Mouse (Mus musculus): ENCODE data around the gene Pnmal1. TPM values are rescaled to one million over a fixed set of nuclear protein-coding genes. Genes with fewer than 3 reads are reported as not detected.

Pnmal1 gene
- polyA plus RNA-seq, 1 experiment from 2014 or later: 3.7 TPM

GRCm38 (mm10) chr7:16982859-16983568 lies 23.5 kb downstream of the Pnmal1 start, which contains the start of gene Gm42372:
TSS of gene Gm42372 (plus strand) at chr7:16983086.
- H3K36me3 ChIP-seq (ENCODE audit: control insufficient read depth, insufficient read depth, low read length): no peaks in the 10 kb centered on the region
- no peaks in the 10 kb centered on the region for H3K9me3 ChIP-seq (ENCODE audit: control insufficient read depth, low read length)
- 28% methylated on average over 26 of the region's 26 CpGs for WGBS
- no peak within 1 kb of the TSS for H3K9ac ChIP-seq (ENCODE audit: low read length)
- DNase-seq (ENCODE audit: low spot score) (no peak), ATAC-seq (replicated peaks; ENCODE audit: low FRiP score, low TSS enrichment, low read depth) (no peak)
- H3K27me3 ChIP-seq (replicated peaks; ENCODE audit: control insufficient read depth, insufficient read depth, low read length): no peaks in the 10 kb centered on the region
- no peak within 1 kb of the TSS for H3K4me3 ChIP-seq (ENCODE audit: low read depth, low read length)
- H3K4me1 ChIP-seq (replicated peaks; ENCODE audit: control insufficient read depth, insufficient read depth, low read length): peaks cover 21% of the 10 kb centered on the region
- peak within 1 kb of the TSS; percentile 28; the same call in 1 of the 2 replicates for H3K4me2 ChIP-seq (ENCODE audit: low read length)
- H3K27ac ChIP-seq (ENCODE audit: low read depth): no peak within 1 kb of the TSS

- Histone ChIP-seq H3K27ac (ENCODE audit: low read depth) (peak overlapping the region; percentile 44), H3K9ac (ENCODE audit: low read length) (no peak overlapping the region), H3K4me1 (replicated peaks; ENCODE audit: control insufficient read depth, insufficient read depth, low read length) (peaks cover 42% of the 10 kb centered on the region), H3K4me2 (ENCODE audit: low read length) (no peak overlapping the region), H3K36me3 (ENCODE audit: control insufficient read depth, insufficient read depth, low read length) (no peaks in the 10 kb centered on the region), H3K9me3 (ENCODE audit: control insufficient read depth, low read length) (no peaks in the 10 kb centered on the region), H3K27me3 (replicated peaks; ENCODE audit: control insufficient read depth, insufficient read depth, low read length) (no peaks in the 10 kb centered on the region), H3K4me3 (ENCODE audit: low read depth, low read length) (no peak overlapping the region)
- DNase-seq (ENCODE audit: low spot score) (no peak), ATAC-seq (replicated peaks; ENCODE audit: low FRiP score, low TSS enrichment, low read depth) (no peak)
- WGBS: 44% methylated on average over 7 of the region's 7 CpGs
These were observed 28.2 kb downstream of the Pnmal1 start for GRCm38 (mm10) chr7:16987541-16988149.

- no peaks in the 10 kb centered on the region for H3K36me3 ChIP-seq (ENCODE audit: control insufficient read depth, insufficient read depth, low read length)
- 33% methylated on average over 3 of the region's 3 CpGs for WGBS
- H3K9ac ChIP-seq (ENCODE audit: low read length): no peak overlapping the region
- no peak overlapping the region for H3K4me2 ChIP-seq (ENCODE audit: low read length)
- no peak for ATAC-seq (replicated peaks; ENCODE audit: low FRiP score, low TSS enrichment, low read depth)
- no peak overlapping the region for H3K4me3 ChIP-seq (ENCODE audit: low read depth, low read length)
- H3K27ac ChIP-seq (ENCODE audit: low read depth): peak overlapping the region; percentile 44; the same call in 1 of the 2 replicates
- peak; percentile 81 for DNase-seq (ENCODE audit: low spot score)
- H3K4me1 ChIP-seq (replicated peaks; ENCODE audit: control insufficient read depth, insufficient read depth, low read length): peaks cover 42% of the 10 kb centered on the region
- H3K9me3 ChIP-seq (ENCODE audit: control insufficient read depth, low read length): no peaks in the 10 kb centered on the region
- no peaks in the 10 kb centered on the region for H3K27me3 ChIP-seq (replicated peaks; ENCODE audit: control insufficient read depth, insufficient read depth, low read length)
These were observed 28.9 kb downstream of the Pnmal1 start for GRCm38 (mm10) chr7:16988405-16988804.

- no peak for ATAC-seq (replicated peaks; ENCODE audit: low FRiP score, low TSS enrichment, low read depth)
These were observed 30.7 kb downstream of the Pnmal1 start for GRCm38 (mm10) chr7:16990006-16990744.

GRCm38 (mm10) chr7:16991681-16992450 lies 32.4 kb downstream of the Pnmal1 start:
- ATAC-seq (replicated peaks; ENCODE audit: low FRiP score, low TSS enrichment, low read depth): peak; percentile 76
- peak; percentile 90 for DNase-seq (ENCODE audit: low spot score)
- H3K27me3 ChIP-seq (replicated peaks; ENCODE audit: control insufficient read depth, insufficient read depth, low read length): no peaks in the 10 kb centered on the region
- H3K4me1 ChIP-seq (replicated peaks; ENCODE audit: control insufficient read depth, insufficient read depth, low read length): peaks cover 61% of the 10 kb centered on the region
- H3K9me3 ChIP-seq (ENCODE audit: control insufficient read depth, low read length): no peaks in the 10 kb centered on the region
- H3K9ac ChIP-seq (ENCODE audit: low read length): peak overlapping the region; percentile 29; the same call in 1 of the 2 replicates
- H3K36me3 ChIP-seq (ENCODE audit: control insufficient read depth, insufficient read depth, low read length): peaks cover 9% of the 10 kb centered on the region; the same call in 1 of the 2 replicates
- H3K27ac ChIP-seq (ENCODE audit: low read depth): peak overlapping the region; percentile 97
- 0 out of 2 replicates have a peak overlapping the region, but pooled peaks have one; percentile 9 for H3K4me3 ChIP-seq (ENCODE audit: low read depth, low read length)
- H3K4me2 ChIP-seq (ENCODE audit: low read length): peak overlapping the region; percentile 37
- 29% methylated on average over 18 of the region's 18 CpGs for WGBS

More at GRCm38 (mm10) chr7:16990006-16990744, 30.7 kb downstream of the Pnmal1 start:
- Histone ChIP-seq H3K9ac (ENCODE audit: low read length) (no peak overlapping the region), H3K36me3 (ENCODE audit: control insufficient read depth, insufficient read depth, low read length) (no peaks in the 10 kb centered on the region), H3K27me3 (replicated peaks; ENCODE audit: control insufficient read depth, insufficient read depth, low read length) (no peaks in the 10 kb centered on the region), H3K27ac (ENCODE audit: low read depth) (peak overlapping the region; percentile 97), H3K4me2 (ENCODE audit: low read length) (peak overlapping the region; percentile 6), H3K9me3 (ENCODE audit: control insufficient read depth, low read length) (no peaks in the 10 kb centered on the region), H3K4me1 (replicated peaks; ENCODE audit: control insufficient read depth, insufficient read depth, low read length) (peaks cover 46% of the 10 kb centered on the region), H3K4me3 (ENCODE audit: low read depth, low read length) (no peak overlapping the region)
- no peak for DNase-seq (ENCODE audit: low spot score)
- 25% methylated on average over 15 of the region's 15 CpGs for WGBS

GRCm38 (mm10) chr7:16992451-16992807 lies 33.0 kb downstream of the Pnmal1 start, which contains the start of gene Ccdc8:
TSS of gene Ccdc8 (plus strand) at chr7:16992708.
- DNase-seq (ENCODE audit: low spot score) (no peak), ATAC-seq (replicated peaks; ENCODE audit: low FRiP score, low TSS enrichment, low read depth) (no peak)
- Histone ChIP-seq H3K9ac (ENCODE audit: low read length) (peak within 1 kb of the TSS; percentile 29; the same call in 1 of the 2 replicates), H3K4me2 (ENCODE audit: low read length) (peak within 1 kb of the TSS; percentile 91), H3K4me3 (ENCODE audit: low read depth, low read length) (peak within 1 kb of the TSS; percentile 93), H3K9me3 (ENCODE audit: control insufficient read depth, low read length) (no peaks in the 10 kb centered on the region), H3K36me3 (ENCODE audit: control insufficient read depth, insufficient read depth, low read length) (peaks cover 14% of the 10 kb centered on the region), H3K27ac (ENCODE audit: low read depth) (peak within 1 kb of the TSS; percentile 97), H3K27me3 (replicated peaks; ENCODE audit: control insufficient read depth, insufficient read depth, low read length) (no peaks in the 10 kb centered on the region), H3K4me1 (replicated peaks; ENCODE audit: control insufficient read depth, insufficient read depth, low read length) (peaks cover 63% of the 10 kb centered on the region)
- 92% methylated on average over 5 of the region's 5 CpGs for WGBS

GRCm38 (mm10) chr7:16993651-16994399 lies 34.3 kb downstream of the Pnmal1 start:
- WGBS: under 1% methylated on average over 27 of the region's 27 CpGs
- H3K9me3 ChIP-seq (ENCODE audit: control insufficient read depth, low read length): no peaks in the 10 kb centered on the region
- DNase-seq (ENCODE audit: low spot score) (peak; percentile 86), ATAC-seq (replicated peaks; ENCODE audit: low FRiP score, low TSS enrichment, low read depth) (peak; percentile 92)
- peak overlapping the region; percentile 93 for H3K4me3 ChIP-seq (ENCODE audit: low read depth, low read length)
- no peaks in the 10 kb centered on the region for H3K27me3 ChIP-seq (replicated peaks; ENCODE audit: control insufficient read depth, insufficient read depth, low read length)
- peak overlapping the region; percentile 85 for H3K9ac ChIP-seq (ENCODE audit: low read length)
- H3K4me2 ChIP-seq (ENCODE audit: low read length): peak overlapping the region; percentile 91
- peaks cover 27% of the 10 kb centered on the region for H3K36me3 ChIP-seq (ENCODE audit: control insufficient read depth, insufficient read depth, low read length)
- H3K4me1 ChIP-seq (replicated peaks; ENCODE audit: control insufficient read depth, insufficient read depth, low read length): peaks cover 56% of the 10 kb centered on the region
- H3K27ac ChIP-seq (ENCODE audit: low read depth): peak overlapping the region; percentile 94

All from intestine, embryonic 14.5 days (tissue).